Mouse (Mus musculus): ENCODE data around the gene Atp6ap1.
A peak's percentile ranks its signal among the peaks of the same experiment; 100 is the strongest.

Gene Atp6ap1

DNA sequence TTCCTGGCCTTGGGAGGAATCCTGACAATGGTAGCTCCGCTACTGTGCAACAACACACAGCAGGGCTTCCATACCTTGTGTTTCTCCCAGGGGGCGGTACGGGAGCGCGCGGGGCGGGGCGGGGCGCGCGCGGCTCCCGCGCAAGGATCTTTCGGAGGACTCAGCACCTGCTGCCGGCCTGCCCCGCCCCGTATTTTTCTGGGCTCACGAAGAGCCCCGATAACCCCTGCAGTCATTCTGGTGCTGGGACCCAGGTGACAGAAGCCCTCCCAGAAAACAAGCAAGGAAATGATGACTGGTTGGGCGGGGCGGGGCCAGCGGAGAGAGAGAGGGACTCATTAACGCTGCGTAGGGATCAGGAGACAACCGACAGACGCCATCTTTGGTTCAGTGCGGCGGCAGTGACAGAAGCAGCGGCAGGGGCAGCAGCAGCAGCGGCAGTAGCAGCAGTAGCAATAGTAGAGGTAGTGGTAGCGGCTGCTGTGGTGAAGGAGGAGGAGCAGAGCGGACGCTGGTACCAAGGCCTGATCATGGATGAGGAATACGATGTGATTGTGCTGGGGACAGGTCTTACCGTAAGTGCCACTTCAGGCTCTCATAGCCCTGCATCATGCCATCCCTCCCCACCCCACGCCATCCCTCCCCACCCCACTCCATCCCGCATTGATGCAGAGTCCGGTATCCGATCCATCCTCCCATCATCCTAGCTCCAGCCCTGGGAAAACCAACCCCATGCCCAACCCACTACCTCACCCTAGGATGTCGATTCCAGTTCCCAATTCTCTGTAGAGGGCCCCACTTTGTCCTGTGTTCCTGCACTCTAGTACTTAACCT, 8.2 kb downstream of the Atp6ap1 start, which contains the start of gene Gdi1:
Gene Gdi1, plus strand, starts transcription at position 132 of the 834 bp plus-strand sequence.
- no peak for DNase-seq (ENCODE audit: low read depth)

DNA sequence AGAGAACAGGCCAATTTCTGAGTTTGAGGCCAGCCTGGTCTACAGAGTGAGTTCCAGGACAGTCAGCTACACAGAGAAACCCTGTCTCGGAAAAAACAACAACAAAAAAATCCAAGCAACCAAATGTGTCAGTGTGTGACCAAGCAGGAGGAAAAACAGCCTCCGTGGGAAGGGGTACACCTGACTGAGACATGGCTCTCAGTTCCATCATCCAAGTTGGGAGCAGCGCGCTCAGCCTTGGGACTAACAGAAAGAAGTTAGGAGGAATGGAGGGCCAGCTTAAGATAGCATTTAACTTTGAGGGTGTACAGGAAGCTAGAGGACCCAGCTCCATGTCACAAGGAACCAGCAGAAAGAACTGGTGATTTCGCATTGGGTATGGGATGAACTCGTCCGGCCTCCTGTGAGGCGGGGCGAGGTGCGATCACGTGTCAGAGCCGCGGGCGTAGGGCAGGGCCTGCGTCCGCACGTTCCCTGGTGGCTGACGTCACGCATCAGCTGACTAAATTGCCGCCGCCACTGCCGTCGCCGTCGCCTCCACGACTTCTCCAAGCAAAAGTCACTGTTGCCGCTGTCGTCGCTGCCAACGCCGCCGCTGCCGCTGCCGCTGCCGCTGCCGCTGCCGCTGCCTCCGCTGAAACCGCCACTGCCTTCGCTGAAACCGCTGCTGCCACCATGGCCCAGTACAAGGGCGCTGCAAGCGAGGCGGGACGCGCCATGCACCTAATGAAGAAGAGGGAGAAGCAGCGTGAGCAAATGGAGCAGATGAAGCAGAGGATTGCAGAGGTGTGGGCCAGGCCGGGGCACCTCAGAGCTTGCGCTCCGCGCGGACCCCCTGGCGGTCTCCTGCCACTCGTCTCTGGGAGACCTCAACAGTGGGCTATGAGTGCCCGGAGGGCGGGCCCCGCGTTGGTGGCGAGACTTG, 15.9 kb downstream of the Atp6ap1 start, which contains the start of gene Fam50a:
Gene Fam50a, plus strand, starts transcription at position 494 of the 925 bp plus-strand sequence.
- peak; percentile 59 for DNase-seq (ENCODE audit: low read depth)

DNA sequence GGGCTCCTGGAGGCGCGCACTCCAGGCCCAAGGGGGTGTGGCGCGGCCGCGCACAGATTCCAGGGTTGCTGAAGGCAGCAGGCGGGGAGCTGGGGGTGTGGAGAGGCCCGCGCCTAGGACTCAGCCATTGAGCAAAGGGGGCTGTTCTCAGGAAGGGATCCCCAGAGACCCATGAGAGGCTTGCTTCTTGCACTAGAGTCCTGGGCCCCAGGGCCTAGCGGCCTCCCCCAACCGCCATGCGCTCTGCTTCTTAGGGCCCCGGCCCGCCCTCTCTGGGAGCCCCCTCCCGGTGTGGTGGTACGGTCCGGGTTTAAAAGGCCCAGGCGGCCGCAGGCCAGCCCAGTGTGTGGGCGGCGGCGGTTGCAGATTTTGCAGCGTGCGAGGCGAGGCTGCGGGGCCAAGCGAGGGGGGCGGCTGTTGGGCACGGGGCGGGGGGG, 31.8 kb downstream of the Atp6ap1 start, which contains the start of gene Plxna3:
Gene Plxna3, plus strand, starts transcription at position 342 of the 437 bp plus-strand sequence.
- peak; percentile 50 for DNase-seq (ENCODE audit: low read depth)

DNA sequence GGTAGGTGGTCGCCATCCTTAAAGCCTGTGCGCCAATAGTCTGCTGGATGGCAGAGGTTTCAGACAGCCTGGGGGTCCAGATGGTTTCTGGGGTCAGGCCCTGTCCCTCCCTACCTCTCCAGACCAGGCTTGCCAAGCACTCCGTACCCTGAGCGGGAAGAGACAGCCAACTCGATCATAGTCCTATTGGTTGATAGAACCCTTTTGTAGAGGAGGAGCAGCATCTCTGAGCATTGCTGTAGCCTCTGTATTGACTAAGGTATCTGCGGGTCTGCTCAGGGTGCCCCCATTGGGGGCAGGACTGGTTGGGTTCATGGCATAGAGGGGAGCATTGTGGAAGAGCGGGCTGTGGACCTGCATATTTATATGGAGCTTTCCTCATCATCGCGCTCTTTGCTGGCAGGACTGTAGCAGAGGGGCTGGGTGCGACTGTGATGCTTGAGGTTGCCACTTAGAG, 32.3 kb downstream of the Atp6ap1 start:
- DNase-seq (ENCODE audit: low read depth): no peak

DNA sequence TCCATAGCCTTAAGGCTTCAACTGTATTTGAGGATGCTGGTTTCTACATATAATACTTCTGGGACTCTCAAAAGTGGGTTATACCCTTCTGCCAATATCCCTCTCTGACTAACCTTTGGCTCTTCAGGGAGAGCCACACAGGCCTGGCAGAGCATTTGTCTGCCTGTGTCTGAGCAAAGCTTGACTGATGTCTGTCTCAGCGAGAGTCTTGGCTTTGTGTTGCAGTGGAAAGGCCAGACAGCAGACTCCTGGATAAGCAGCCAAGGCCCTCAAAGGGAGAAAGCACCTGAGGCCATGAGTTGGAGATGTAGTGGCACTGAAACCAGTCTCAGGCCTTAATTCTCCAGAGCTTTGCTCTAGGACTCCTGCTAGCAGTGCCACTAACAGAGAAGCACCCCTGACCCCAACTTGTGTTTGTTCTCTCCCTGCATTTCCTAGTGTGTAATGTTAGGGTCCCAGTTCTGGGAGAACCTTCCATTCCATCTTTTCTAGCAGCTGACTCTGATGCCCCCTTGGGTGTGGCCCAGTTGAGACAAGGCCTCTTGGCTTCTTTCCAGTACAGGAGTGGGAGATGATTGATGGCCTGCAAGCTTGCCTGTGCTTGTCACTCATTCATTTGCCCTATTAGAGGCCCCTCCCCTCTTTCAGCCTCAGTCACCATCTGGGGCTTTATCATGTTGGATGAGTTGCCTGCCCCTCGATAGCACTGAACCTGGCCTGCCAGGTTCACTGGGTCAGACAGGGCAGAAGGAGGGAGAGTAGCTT, 33.5 kb downstream of the Atp6ap1 start:
- DNase-seq (ENCODE audit: low read depth): no peak

DNA sequence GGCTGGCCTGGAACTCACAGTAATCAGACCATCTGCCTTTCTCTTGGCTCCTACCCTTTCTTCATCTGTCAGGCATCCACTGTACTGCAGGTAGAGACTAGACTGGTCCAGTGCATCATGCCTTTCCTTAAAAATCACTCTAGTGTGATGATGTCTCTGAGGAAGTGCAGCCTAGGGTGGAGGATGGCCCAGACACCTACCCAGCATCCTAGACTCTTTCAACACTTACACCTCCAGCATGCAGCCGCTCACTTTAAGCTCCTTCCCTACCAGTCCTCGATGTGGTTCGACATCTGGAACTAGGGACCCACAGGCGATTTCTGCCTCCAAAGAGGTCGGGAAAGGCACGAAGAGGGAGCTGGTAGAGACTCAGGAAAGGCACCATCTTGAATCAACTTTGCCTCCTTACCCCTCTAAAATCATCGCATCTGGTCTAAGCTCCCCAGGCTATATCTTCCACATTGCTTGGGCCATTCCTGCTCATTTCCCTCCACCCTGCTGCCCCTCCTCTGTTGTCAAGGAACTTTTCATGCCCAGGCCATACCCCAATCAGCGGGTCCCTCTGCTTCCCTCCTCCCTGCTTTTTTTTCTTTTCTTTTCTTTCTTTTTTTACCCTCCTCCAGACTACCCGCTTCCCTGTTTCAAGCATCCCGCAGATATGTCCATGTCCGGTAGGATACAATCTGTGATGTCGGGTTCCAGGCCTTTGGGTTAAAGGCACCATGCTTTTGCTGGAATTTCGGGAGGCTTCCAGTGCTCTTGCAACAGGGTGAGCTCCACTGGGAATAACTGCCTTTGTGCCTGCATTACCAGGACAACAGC, 56.0 kb downstream of the Atp6ap1 start:
- no peak for DNase-seq (ENCODE audit: low read depth)

DNA sequence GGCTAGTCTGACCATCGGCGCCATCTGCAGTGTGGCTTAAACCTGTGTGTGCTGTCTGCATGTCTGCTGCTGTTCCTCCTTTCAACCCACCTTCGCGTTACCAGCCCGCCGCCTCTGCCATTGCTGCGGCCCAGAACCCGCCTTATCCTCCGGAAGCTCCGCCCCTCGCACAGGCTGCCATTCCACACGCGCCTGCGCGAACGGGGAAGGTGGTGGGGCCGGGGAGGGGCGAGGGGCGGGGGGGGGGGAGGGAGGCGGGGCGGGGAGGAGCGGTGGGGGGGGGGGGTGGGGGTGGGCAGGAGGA, 56.5 kb downstream of the Atp6ap1 start, which contains the start of gene Lage3:
Gene Lage3, minus strand, starts transcription at position 152 of the 304 bp plus-strand sequence.
- DNase-seq (ENCODE audit: low read depth): peak; percentile 44

All from c-Kit-positive CD71-negative TER-119-negative erythroid progenitor cells, embryonic 14.5 days (primary cell).